Mouse (Mus musculus) spleen, adult 12 weeks (tissue): ENCODE measurements at regions not wholly inside any gene's neighbourhood (a gene's known extent, or its start where the extent isn't known, plus 50 kb on each side); places are given as distances from the start of the nearest gene placed in this dataset.
"Not testable (repeated sequence)": the region's sequence is repeated elsewhere in the genome, so short reads cannot be mapped to it uniquely, and the experiment has no call there.

Source experiments
- DNase-seq: peaks from one replicate; pipeline ENCODE4 v3.0.0; 2022; ENCODE audit warnings: low spot score

GRCm38 (mm10) chr4:71409867-71410266 lies 347.9 kb downstream of the Gm11232 start:
- no peak for DNase-seq

DNA sequence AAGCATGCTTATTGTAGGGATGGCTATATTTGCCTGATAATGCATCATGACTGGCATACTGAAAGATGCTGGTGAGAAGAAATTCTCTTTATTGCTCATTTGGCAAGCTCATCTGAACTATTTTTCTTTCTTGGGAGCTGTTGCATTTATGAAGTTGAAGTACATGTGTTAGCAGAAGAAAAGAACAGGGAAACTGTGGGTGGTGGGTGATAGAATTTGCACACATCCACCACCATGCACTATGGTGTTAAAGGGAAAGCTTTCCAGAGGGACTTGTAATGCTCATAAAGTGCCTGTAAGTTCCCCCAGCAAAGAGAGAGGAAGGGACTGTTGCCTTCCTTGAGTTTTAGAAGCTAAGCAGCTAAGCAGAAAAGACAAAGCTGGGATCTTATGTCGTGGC lies 367.3 kb downstream of the Gm11232 start:
- DNase-seq, result no peak

- DNase-seq, result no peak
Measured at GRCm38 (mm10) chr4:71369276-71369675, 388.5 kb downstream of the Gm11232 start.

GRCm38 (mm10) chr4:71363761-71364160 lies 394.0 kb downstream of the Gm11232 start:
- DNase-seq, result no peak

DNA sequence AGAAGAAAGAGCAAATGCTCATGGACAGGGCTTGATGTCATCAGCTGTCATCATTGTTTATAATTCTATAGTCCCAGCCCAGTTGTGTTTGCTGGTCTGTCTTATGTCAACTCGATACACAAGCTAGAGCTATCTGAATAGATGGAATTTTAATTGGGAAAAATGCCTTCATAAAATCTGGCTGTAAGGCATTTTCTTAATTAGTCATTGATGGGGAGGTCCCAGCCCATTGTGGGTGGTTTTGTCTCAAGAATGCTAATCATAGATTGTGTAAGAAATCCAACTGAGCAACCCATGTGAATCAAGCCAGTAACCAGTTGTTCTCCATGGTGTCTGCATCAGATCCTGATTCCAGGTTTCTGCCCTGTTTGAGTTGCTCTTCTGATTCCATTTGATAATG lies 400.1 kb downstream of the Gm11232 start:
- no peak for DNase-seq

- no peak for DNase-seq
Measured at GRCm38 (mm10) chr4:71356714-71357113, 401.1 kb downstream of the Gm11232 start.

GRCm38 (mm10) chr4:71356310-71356709 lies 401.5 kb downstream of the Gm11232 start:
- no peak for DNase-seq

DNA sequence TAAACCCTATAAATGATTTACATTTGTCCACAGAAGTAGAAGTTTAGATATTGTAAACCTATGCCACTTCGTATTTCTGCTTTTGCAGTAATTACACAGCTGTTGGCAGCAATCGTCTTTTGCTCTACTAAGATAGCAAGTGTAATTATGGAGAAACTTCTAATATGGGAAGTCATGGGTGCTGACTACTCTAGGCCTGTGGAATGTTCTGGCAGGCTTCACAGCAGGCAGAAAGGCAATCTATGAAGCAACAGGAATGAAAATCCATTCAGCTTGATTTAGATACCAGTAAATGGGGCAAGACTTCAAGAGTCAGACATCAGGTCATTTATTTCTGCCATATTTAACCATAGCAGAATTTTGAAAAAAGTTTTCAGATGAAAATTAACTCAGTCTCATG lies 405.9 kb downstream of the Gm11232 start:
- DNase-seq, result no peak

GRCm38 (mm10) chr4:71343068-71343467 lies 414.7 kb downstream of the Gm11232 start:
- DNase-seq, result no peak

DNA sequence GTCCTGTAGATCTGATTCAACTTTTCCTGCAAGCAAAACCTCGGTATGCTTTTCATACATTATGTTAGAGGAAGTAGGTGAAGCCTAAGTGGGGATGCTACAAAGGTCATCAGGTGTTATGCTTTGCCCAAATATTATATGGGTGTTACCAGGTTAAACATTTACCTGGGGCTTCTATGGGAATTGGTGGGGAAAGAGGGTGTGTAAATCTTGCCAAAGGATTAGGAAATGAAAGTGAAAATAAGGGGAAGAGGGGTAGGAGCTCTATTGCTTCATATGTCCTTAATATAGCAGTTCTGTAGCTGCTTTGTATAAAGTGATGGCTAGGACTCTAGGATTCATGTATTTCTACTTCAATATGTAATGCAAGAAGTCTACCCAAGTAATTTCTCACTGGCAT lies 419.2 kb downstream of the Gm11232 start:
- no peak for DNase-seq

DNA sequence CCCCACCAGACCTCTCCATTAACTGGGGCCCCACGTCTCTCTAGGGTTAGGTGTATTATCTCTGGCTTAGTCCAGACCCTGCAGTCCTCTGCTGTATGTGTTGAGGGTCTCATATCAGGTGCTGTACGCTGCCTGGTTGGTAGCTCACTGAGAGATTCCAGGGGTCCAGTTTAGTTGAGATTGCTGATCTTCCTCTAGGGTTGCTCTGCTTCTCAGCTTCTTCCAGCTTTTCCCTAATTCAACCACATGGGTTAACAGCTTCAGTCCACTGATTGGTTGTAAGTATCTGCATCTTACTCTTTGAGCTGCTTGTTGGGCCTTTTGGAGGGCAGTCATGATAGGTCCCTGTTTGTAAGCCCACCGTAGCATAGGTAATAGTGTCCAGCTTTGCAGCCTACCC lies 425.1 kb downstream of the Gm11232 start:
- DNase-seq, result no peak

DNA sequence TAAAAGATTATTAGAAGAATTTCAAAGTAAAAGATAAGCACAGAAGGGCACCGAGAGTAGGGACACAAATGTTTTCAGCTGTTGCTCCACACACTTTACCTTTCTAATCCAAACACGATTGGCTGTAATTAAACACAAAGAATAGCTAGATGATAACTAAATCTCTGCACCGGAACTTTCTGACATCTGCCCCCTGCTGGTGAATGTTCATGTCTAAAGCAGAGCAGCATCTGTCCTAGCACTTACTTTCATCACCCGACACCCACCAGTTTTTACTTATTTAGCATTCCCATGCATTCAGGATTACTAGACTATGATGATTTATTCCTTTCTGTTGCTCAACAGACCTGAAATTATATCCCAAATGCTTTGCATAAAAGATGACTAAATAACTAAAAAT lies 425.7 kb downstream of the Gm11232 start:
- DNase-seq, result no peak

GRCm38 (mm10) chr4:71316605-71317004 lies 441.2 kb downstream of the Gm11232 start:
- DNase-seq, result no peak

GRCm38 (mm10) chr4:71307176-71307612 lies 450.6 kb downstream of the Gm11232 start:
- DNase-seq, result no peak

GRCm38 (mm10) chr4:71306690-71307089 lies 451.1 kb downstream of the Gm11232 start:
- no peak for DNase-seq

GRCm38 (mm10) chr4:71295716-71296115 lies 462.0 kb downstream of the Gm11232 start:
- DNase-seq, result not testable (repeated sequence)

- peak; percentile 40 for DNase-seq
Measured at GRCm38 (mm10) chr4:71291741-71292149, 466.0 kb downstream of the Gm11232 start.

- DNase-seq, result peak; percentile 56
Measured at GRCm38 (mm10) chr4:71291111-71291740, 466.5 kb downstream of the Gm11232 start.

- DNase-seq, result no peak
Measured at GRCm38 (mm10) chr4:71283147-71283546, 474.6 kb downstream of the Gm11232 start.

GRCm38 (mm10) chr4:71279710-71280109 lies 478.1 kb downstream of the Gm11232 start:
- DNase-seq, result no peak

DNA sequence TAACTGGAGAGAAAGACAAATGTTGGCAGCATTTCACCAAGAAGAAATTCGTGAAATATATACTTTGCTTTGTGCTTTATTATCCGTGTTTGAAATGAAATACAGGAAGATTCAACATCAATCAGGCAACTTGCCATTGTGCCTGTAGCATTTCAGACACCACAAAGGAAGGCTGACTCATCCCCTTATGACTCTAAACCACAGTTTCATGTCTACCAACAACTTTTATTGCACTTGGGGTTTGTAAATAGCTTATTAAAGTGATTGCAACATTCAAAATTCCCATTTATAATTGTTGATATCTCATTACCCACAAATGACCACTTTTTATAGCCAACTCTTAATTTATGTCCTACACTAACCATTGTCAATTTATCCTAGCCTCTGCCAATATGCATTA lies 497.9 kb downstream of the Gm11232 start:
- no peak for DNase-seq

DNA sequence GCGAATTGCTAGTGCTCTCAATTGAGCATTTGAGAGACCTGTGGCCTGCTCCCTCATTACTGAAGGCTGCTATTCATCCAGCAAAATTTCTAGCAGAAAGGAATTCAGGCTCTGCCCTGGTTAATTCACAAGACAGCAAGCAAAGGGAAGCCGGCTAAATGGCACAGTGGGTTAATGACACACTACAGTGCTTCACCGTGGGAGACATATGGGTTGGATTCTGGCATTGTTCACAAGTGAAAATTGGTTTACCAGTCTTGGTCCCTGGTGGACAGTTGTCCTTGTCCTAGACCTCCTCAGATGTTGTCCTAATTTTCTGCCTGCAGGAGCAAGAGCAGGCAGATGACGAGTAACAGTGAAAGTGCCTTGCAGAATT lies 527.3 kb downstream of the Gm11232 start:
- DNase-seq, result no peak

DNA sequence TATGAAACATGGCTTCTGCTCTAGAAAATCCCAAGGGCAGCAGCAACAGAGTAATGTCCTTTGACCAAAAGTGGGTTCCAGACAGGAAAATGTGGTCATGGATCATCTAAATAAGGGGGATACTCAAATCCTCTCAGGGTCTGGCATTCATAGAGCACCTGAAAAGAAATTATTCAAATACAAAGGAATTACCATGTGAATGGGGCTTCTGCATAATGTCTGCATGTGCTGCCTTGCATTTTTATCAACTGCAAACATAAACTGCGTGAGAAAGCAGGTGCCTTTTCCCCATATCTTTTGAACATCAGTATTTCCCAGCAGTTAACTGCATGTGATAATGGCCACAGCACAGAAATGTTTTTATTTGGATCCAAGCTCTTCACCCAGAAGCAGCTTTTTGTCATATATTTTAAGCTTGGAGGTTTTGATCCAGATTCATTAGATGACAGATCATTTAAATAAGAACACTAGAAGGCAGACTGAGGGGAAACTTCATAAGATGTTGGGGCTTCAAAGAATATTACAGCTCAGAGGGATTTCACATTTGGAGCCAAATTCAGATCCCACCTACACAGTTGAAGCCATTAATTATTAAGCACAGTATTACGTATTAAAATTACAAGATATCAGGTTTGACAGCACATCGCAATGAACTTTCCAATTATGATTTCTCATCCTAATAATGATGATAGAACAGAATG lies 527.8 kb downstream of the Gm11232 start:
- DNase-seq, result no peak

- DNase-seq, result no peak
Measured at GRCm38 (mm10) chr4:71226653-71227052, 531.1 kb downstream of the Gm11232 start.
